Mouse (Mus musculus) heart, embryonic 12.5 days (tissue): ENCODE results near the gene Med16. TPM values are rescaled to one million over a fixed set of nuclear protein-coding genes. Genes with fewer than 3 reads are reported as not detected.

Experiments used
- ATAC-seq: fragments of 200-750 bp; cut with Nextera tagmentation; 2 replicates; pipeline ENCODE4 v1.8.0; 2017; ENCODE audit warnings: moderate TSS enrichment, moderate library complexity; ENCODE audit not compliant: insufficient number of reproducible peaks, low FRiP score
- H3K27ac ChIP-seq: fragments of 300-500 bp; sonication (generic); 2 replicates; pipeline ENCODE4 v1.5.1; 2016; ENCODE audit warnings: mild to moderate bottlenecking, moderate library complexity; ENCODE audit not compliant: poor library complexity, severe bottlenecking
- H3K27me3 ChIP-seq: fragments of 300-500 bp; sonication (generic); replicated peaks from 2 replicates; pipeline ENCODE4 v1.6.1; 2016; ENCODE audit warnings: mild to moderate bottlenecking, moderate library complexity
- H3K36me3 ChIP-seq: fragments of 300-500 bp; sonication (generic); 2 replicates; pipeline ENCODE4 v1.6.1; 2016; ENCODE audit warnings: mild to moderate bottlenecking, moderate library complexity
- H3K4me1 ChIP-seq: fragments of 300-500 bp; sonication (generic); replicated peaks from 2 replicates; pipeline ENCODE4 v1.6.1; 2016; ENCODE audit warnings: mild to moderate bottlenecking
- H3K4me2 ChIP-seq: fragments of 300-500 bp; sonication (generic); 2 replicates; pipeline ENCODE4 v1.6.1; 2016; ENCODE audit warnings: mild to moderate bottlenecking, moderate library complexity
- H3K4me3 ChIP-seq: fragments of 300-500 bp; sonication (generic); 2 replicates; pipeline ENCODE4 v1.5.1; 2016; ENCODE audit warnings: mild to moderate bottlenecking
- H3K9ac ChIP-seq: fragments of 300-500 bp; sonication (generic); 2 replicates; pipeline ENCODE4 v1.6.1; 2016; ENCODE audit warnings: mild to moderate bottlenecking, moderate library complexity
- H3K9me3 ChIP-seq: fragments of 300-500 bp; sonication (generic); replicated peaks from 2 replicates; pipeline ENCODE4 v1.6.1; 2016; ENCODE audit warnings: mild to moderate bottlenecking, moderate library complexity
- WGBS: fragments of 180-500 bp; shearing (Covaris S2); methylation state at CpG from one replicate; pipeline ENCODE4 v1.1.7; 2016; 5-methylcytosine and 5-hydroxymethylcytosine counted together
- polyA plus RNA-seq: library from polyadenylated mRNA; unstranded; fragments of >200 nt; fragmentation: Nextera tagmentation; extraction: Ambion mirVana; gene quantifications from 2 replicates; pipeline ENCODE4 v1.2.1, GENCODE M21; 2016

Gene Med16
- polyA plus RNA-seq, 1 experiment from 2014 or later = 48.3 TPM

- Histone ChIP-seq H3K4me2 (no peak overlapping the region), H3K27ac (no peak overlapping the region; the same call in 1 of the 2 replicates), H3K27me3 (no peaks in the 10 kb centered on the region), H3K4me3 (no peak overlapping the region), H3K4me1 (peaks cover 22% of the 10 kb centered on the region), H3K9me3 (no peaks in the 10 kb centered on the region), H3K36me3 (peaks cover 71% of the 10 kb centered on the region), H3K9ac (no peak overlapping the region)
- 0 out of 2 replicates have a peak, but pooled peaks have one; percentile 0 for ATAC-seq
- WGBS = 54% methylated on average over 9 of the region's 10 CpGs
Observed at GRCm38 (mm10) chr10:79864351-79865188, 44.2 kb downstream of the Med16 start.

- Histone ChIP-seq H3K36me3 (peaks cover 84% of the 10 kb centered on the region), H3K27me3 (no peaks in the 10 kb centered on the region), H3K4me2 (no peak overlapping the region), H3K4me1 (peaks cover 38% of the 10 kb centered on the region), H3K27ac (no peak overlapping the region), H3K4me3 (no peak overlapping the region), H3K9me3 (no peaks in the 10 kb centered on the region), H3K9ac (no peak overlapping the region)
- WGBS = 65% methylated on average over 10 of the region's 10 CpGs
- no peak for ATAC-seq
Observed at GRCm38 (mm10) chr10:79862925-79863324, 45.8 kb downstream of the Med16 start.

GRCm38 (mm10) chr10:79862049-79862788, 46.5 kb downstream of the Med16 start:
- no peak overlapping the region for H3K4me2 ChIP-seq
- no peak overlapping the region for H3K9ac ChIP-seq
- H3K9me3 ChIP-seq = no peaks in the 10 kb centered on the region
- no peak overlapping the region for H3K4me3 ChIP-seq
- H3K27me3 ChIP-seq = no peaks in the 10 kb centered on the region
- 92% methylated on average over 23 of the region's 23 CpGs for WGBS
- no peak overlapping the region for H3K27ac ChIP-seq
- H3K4me1 ChIP-seq = peaks cover 45% of the 10 kb centered on the region
- peaks cover 89% of the 10 kb centered on the region for H3K36me3 ChIP-seq
- no peak for ATAC-seq

- Histone ChIP-seq H3K36me3 (peaks cover 92% of the 10 kb centered on the region), H3K9ac (no peak overlapping the region), H3K27ac (no peak overlapping the region), H3K9me3 (no peaks in the 10 kb centered on the region), H3K27me3 (no peaks in the 10 kb centered on the region), H3K4me2 (no peak overlapping the region), H3K4me3 (no peak overlapping the region), H3K4me1 (peaks cover 53% of the 10 kb centered on the region)
- 85% methylated on average over 25 of the region's 25 CpGs for WGBS
- no peak for ATAC-seq
Observed at GRCm38 (mm10) chr10:79861230-79862048, 47.3 kb downstream of the Med16 start.

GRCm38 (mm10) chr10:79860079-79860911, 48.4 kb downstream of the Med16 start:
- no peaks in the 10 kb centered on the region for H3K27me3 ChIP-seq
- 93% methylated on average over 26 of the region's 26 CpGs for WGBS
- H3K36me3 ChIP-seq = peaks cover 85% of the 10 kb centered on the region
- peaks cover 47% of the 10 kb centered on the region for H3K4me1 ChIP-seq
- H3K4me2 ChIP-seq = no peak overlapping the region
- no peaks in the 10 kb centered on the region for H3K9me3 ChIP-seq
- no peak overlapping the region for H3K9ac ChIP-seq
- no peak for ATAC-seq
- H3K27ac ChIP-seq = no peak overlapping the region
- no peak overlapping the region for H3K4me3 ChIP-seq

GRCm38 (mm10) chr10:79859116-79859515, 49.6 kb downstream of the Med16 start:
- no peak for ATAC-seq
- Histone ChIP-seq H3K36me3 (peaks cover 74% of the 10 kb centered on the region), H3K9ac (no peak overlapping the region), H3K27ac (0 out of 2 replicates have a peak overlapping the region, but pooled peaks have one; percentile 1), H3K27me3 (no peaks in the 10 kb centered on the region), H3K4me1 (peaks cover 41% of the 10 kb centered on the region), H3K4me3 (no peak overlapping the region), H3K9me3 (no peaks in the 10 kb centered on the region), H3K4me2 (peak overlapping the region; percentile 99; the same call in 1 of the 2 replicates)
- 86% methylated on average over 11 of the region's 11 CpGs for WGBS

- Histone ChIP-seq H3K9ac (peak overlapping the region; percentile 99), H3K4me1 (peaks cover 41% of the 10 kb centered on the region)
- ATAC-seq = no peak
Observed at GRCm38 (mm10) chr10:79858416-79859074, 50.2 kb downstream of the Med16 start.

GRCm38 (mm10) chr10:79857894-79858293, 50.8 kb downstream of the Med16 start:
- Histone ChIP-seq H3K36me3 (peaks cover 62% of the 10 kb centered on the region), H3K9ac (peak overlapping the region; percentile 99), H3K4me3 (peak overlapping the region; percentile 92), H3K27ac (peak overlapping the region; percentile 100), H3K9me3 (no peaks in the 10 kb centered on the region), H3K4me2 (peak overlapping the region; percentile 99), H3K27me3 (no peaks in the 10 kb centered on the region), H3K4me1 (peaks cover 45% of the 10 kb centered on the region)
- no peak for ATAC-seq
- 82% methylated on average over 2 of the region's 2 CpGs for WGBS

More at GRCm38 (mm10) chr10:79858416-79859074, 50.2 kb downstream of the Med16 start:
- WGBS = 51% methylated on average over 17 of the region's 17 CpGs
- Histone ChIP-seq H3K9me3 (no peaks in the 10 kb centered on the region), H3K36me3 (peaks cover 68% of the 10 kb centered on the region), H3K27me3 (no peaks in the 10 kb centered on the region), H3K4me3 (peak overlapping the region; percentile 92), H3K27ac (peak overlapping the region; percentile 100), H3K4me2 (peak overlapping the region; percentile 99)

GRCm38 (mm10) chr10:79857452-79857811, 51.3 kb downstream of the Med16 start:
- Histone ChIP-seq H3K9me3 (no peaks in the 10 kb centered on the region), H3K36me3 (peaks cover 57% of the 10 kb centered on the region), H3K4me1 (peaks cover 49% of the 10 kb centered on the region), H3K27ac (peak overlapping the region; percentile 100), H3K27me3 (no peaks in the 10 kb centered on the region), H3K9ac (peak overlapping the region; percentile 99), H3K4me3 (peak overlapping the region; percentile 92), H3K4me2 (peak overlapping the region; percentile 99)
- 10% methylated on average over 4 of the region's 4 CpGs for WGBS
- no peak for ATAC-seq
